Mouse (Mus musculus) forebrain, embryonic 12.5 days (tissue): ENCODE data around the gene Prpf8. TPM values are rescaled to one million over a fixed set of nuclear protein-coding genes. Genes with fewer than 3 reads are reported as not detected.
A peak's percentile ranks its signal among the peaks of the same experiment; 100 is the strongest.
"Not testable (repeated sequence)": the region's sequence is repeated elsewhere in the genome, so short reads cannot be mapped to it uniquely, and the experiment has no call there.

Experiments
- ATAC-seq: fragments of 200-750 bp; cut with Nextera tagmentation; 2 replicates; pipeline ENCODE4 v1.8.0; 2017; ENCODE audit warnings: moderate TSS enrichment; ENCODE audit not compliant: low FRiP score
- H3K27ac ChIP-seq: fragments of 300-500 bp; sonication (generic); 2 replicates; pipeline ENCODE4 v1.5.1; 2016; ENCODE audit warnings: mild to moderate bottlenecking
- H3K27me3 ChIP-seq: fragments of 300-500 bp; sonication (generic); 2 replicates; pipeline ENCODE4 v1.6.1; 2016; ENCODE audit warnings: mild to moderate bottlenecking
- H3K36me3 ChIP-seq: fragments of 300-500 bp; sonication (generic); replicated peaks from 2 replicates; pipeline ENCODE4 v1.6.1; 2016; ENCODE audit warnings: mild to moderate bottlenecking
- H3K4me1 ChIP-seq: fragments of 300-500 bp; sonication (generic); 2 replicates; pipeline ENCODE4 v1.6.1; 2016
- H3K4me2 ChIP-seq: fragments of 300-500 bp; sonication (generic); 2 replicates; pipeline ENCODE4 v1.6.1; 2016; ENCODE audit warnings: mild to moderate bottlenecking, moderate library complexity
- H3K4me3 ChIP-seq: fragments of 300-500 bp; sonication (generic); replicated peaks from 2 replicates; pipeline ENCODE4 v1.5.1; 2016; ENCODE audit warnings: mild to moderate bottlenecking
- H3K9ac ChIP-seq: fragments of 300-500 bp; sonication (generic); 2 replicates; pipeline ENCODE4 v1.6.1; 2016; ENCODE audit warnings: mild to moderate bottlenecking
- H3K9me3 ChIP-seq: fragments of 300-500 bp; sonication (generic); 2 replicates; pipeline ENCODE4 v1.6.1; 2016
- WGBS: fragments of 180-500 bp; shearing (Covaris S2); methylation state at CpG from one replicate; pipeline ENCODE4 v1.1.7; 2016; 5-methylcytosine and 5-hydroxymethylcytosine counted together
- polyA plus RNA-seq: library from polyadenylated mRNA; unstranded; fragments of >200 nt; fragmentation: Nextera tagmentation; extraction: Ambion mirVana; gene quantifications from 2 replicates; pipeline ENCODE4 v1.2.1, GENCODE M21; 2016

The Prpf8 gene
- polyA plus RNA-seq, 1 experiment from 2014 or later: 92.6 TPM

DNA sequence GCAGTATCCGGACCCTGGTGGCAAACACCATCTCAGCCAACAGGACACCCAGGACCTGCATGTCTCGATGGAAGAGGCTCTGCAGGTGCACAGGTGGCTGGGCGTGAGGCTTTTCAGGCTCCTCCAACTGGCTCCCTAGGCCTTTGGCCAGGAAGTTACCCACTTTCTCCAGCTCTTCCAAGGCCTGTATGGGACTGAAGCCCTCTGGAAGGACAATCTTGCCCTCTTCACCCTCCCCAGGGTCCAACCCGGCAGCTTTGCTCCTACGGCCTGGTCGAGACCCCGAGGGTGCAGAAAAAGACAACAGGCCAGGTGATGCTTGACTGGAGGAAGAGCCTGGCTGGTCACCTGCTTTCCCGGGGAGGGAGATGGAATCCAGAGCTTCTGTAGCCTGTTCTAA lies 34.5 kb upstream of the Prpf8 start:
- Histone ChIP-seq H3K9me3 (no peaks in the 10 kb centered on the region), H3K9ac (no peak overlapping the region), H3K4me1 (peaks cover 22% of the 10 kb centered on the region), H3K4me3 (no peak overlapping the region), H3K27ac (no peak overlapping the region), H3K27me3 (peaks cover 4% of the 10 kb centered on the region; the same call in 1 of the 2 replicates), H3K4me2 (no peak overlapping the region), H3K36me3 (peaks cover 18% of the 10 kb centered on the region)
- no peak for ATAC-seq
- 97% methylated on average over 8 of the region's 8 CpGs for WGBS

DNA sequence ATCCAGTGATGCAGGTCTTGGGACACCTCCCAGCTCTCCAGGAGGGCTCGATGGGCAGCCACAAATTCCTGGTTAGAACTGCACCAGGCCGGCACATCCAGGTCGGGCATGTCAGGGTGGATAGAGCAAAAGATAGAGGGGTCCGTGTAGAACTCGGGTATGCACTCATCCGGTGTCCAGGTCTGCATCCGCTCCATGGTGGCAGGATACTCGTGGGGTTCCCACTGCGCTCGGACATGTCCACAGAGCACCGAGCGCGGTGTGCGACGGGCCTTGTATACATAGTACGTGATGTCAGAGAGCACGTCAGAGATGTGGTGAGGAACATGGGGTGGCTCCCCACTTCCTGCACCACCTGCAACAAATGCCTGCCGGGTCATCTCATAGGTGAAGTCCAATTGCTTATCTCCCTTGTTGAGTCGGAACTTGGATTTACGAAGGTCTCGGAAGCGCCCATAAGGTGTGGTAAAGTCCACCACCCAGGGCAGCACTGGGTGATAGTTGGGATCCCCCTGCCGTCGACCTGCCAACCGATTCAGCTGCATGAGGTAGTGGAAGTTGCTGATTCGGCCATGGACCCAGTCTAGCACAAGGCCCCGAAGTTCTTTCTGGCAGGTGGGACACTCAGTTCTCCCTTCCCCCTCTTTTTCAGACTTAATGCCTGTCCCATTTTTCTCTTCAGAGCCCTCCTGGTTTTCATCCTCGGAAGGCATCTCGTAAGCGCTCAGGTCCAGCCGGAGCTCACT lies 33.6 kb upstream of the Prpf8 start:
- Histone ChIP-seq H3K4me1 (peaks cover 22% of the 10 kb centered on the region), H3K9me3 (no peaks in the 10 kb centered on the region), H3K27me3 (peaks cover 4% of the 10 kb centered on the region; the same call in 1 of the 2 replicates), H3K36me3 (peaks cover 10% of the 10 kb centered on the region), H3K9ac (no peak overlapping the region), H3K27ac (no peak overlapping the region), H3K4me2 (no peak overlapping the region), H3K4me3 (no peak overlapping the region)
- ATAC-seq: no peak
- 94% methylated on average over 31 of the region's 31 CpGs for WGBS

DNA sequence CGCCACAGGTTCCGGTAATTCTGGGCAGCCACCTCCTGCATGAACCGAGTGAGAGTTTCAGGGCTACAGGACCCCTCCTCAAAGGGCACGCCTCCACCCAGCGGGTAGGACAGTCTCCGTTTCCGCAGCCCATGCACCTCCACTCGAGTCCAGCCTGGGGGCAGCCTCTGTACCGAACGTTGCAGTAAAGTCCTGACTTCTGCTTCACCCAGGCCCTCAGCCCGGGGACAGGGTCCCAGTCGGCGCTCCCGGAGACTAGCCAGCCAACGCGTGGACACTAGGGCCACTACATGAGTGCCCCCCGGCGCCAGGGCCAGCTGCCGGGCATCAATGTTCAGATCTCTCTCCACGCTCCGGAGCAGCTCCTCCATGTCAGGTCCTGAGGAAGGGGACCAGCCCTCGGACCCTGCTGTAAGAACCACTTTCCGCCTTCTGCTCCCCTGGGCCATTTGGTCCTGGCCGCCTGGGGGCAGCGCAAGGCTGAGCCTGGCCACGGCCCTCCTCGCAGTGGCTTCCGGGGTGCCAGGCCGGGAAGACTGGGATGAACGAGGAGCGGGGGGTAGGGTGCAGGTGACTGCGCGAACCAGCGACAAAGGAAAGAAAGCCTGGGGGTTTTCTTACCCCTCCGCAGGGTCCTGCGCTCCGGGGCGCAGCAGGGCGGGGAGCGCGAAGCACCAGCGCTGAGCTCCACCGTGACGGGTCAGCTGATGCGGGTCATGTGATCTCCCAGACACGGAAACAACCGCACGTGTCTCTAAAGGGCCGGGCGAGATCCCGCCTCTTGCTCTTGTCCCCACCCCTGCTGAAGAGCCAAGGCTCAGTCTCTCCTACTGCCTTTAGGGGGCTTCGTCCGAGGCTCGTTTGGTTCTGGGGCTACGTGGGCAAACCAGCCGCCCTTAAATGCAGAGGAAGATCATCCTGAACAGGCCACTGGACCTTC lies 32.4 kb upstream of the Prpf8 start, which contains the start of gene Wdr81:
Gene Wdr81 (minus strand): TSS at position 727 of the 940 bp plus-strand sequence.
- Histone ChIP-seq H3K9me3 (no peaks in the 10 kb centered on the region), H3K4me1 (peaks cover 22% of the 10 kb centered on the region), H3K36me3 (no peaks in the 10 kb centered on the region; the same call in 1 of the 2 replicates), H3K4me2 (peak within 1 kb of the TSS; percentile 99), H3K27me3 (peaks cover 4% of the 10 kb centered on the region; the same call in 1 of the 2 replicates), H3K4me3 (peak within 1 kb of the TSS; percentile 67), H3K9ac (peak within 1 kb of the TSS; percentile 74), H3K27ac (0 out of 2 replicates have a peak within 1 kb of the TSS, but pooled peaks have one; percentile 36)
- peak; percentile 97 for ATAC-seq
- WGBS: 2% methylated on average over 56 of the region's 56 CpGs

DNA sequence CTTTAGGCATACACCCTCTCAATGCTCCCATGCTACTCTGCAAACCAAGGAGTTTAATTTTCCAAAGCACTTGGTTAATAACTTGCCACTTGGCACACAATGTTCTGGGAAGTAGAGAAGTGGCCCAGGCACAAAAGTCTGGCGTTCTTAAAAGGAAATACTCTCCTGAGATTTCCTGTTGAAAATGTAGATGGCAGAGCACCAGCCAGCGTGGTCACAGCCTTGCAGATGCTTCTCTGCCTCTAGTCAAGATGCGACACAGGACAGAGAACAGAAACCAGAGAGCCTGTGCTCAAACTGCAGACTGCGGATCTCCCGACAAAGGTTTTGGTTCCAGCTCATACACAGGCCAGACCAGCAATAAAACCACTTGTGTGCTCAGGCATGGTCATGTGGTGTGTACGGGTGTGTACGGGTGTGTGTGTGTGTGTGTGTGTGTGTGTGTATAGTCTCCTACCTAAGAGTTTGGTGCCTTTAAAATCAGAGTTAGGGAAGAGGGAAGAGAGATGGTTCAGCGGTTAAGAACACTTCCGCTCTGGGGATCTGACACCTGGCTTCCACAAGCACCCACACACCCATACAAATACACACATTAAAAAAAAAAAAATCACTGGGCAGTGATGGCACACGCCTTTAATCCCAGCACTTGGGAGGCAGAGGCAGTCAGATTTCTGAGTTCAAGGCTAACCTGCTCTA lies 31.4 kb upstream of the Prpf8 start:
- peak overlapping the region; percentile 67 for H3K4me3 ChIP-seq
- no peak for ATAC-seq
- H3K27me3 ChIP-seq: peaks cover 4% of the 10 kb centered on the region; the same call in 1 of the 2 replicates
- peaks cover 31% of the 10 kb centered on the region for H3K4me1 ChIP-seq
- 0 out of 2 replicates have a peak overlapping the region, but pooled peaks have one; percentile 36 for H3K27ac ChIP-seq
- H3K4me2 ChIP-seq: peak overlapping the region; percentile 99
- no peaks in the 10 kb centered on the region for H3K36me3 ChIP-seq
- 81% methylated on average over 10 of the region's 10 CpGs for WGBS
- H3K9me3 ChIP-seq: no peaks in the 10 kb centered on the region
- H3K9ac ChIP-seq: peak overlapping the region; percentile 74

DNA sequence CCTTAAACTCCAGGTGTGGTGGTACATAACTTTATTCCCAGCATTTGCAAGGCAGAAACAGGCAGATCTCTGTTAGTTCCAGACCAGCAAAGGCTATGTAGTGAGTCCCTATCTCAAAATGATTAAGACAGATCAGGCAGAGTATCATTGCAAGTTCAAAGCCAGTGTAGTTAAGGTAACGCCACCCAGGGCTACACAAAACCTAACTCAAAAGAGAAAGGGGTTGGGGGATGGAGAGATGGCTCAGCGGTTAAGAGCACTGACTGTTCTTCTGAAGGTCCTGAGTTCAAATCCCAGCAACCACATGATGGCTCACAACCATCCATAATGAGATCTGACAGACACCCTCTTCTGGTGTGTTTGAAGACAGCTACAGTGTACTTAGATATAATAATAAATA lies 30.6 kb upstream of the Prpf8 start:
- not testable (repeated sequence) for H3K36me3 ChIP-seq, H3K4me3 ChIP-seq, ATAC-seq, H3K27ac ChIP-seq, H3K9ac ChIP-seq, H3K27me3 ChIP-seq, H3K9me3 ChIP-seq, H3K4me2 ChIP-seq
- H3K4me1 ChIP-seq: peaks cover 29% of the 10 kb centered on the region
- 91% methylated on average over 2 of the region's 2 CpGs for WGBS

DNA sequence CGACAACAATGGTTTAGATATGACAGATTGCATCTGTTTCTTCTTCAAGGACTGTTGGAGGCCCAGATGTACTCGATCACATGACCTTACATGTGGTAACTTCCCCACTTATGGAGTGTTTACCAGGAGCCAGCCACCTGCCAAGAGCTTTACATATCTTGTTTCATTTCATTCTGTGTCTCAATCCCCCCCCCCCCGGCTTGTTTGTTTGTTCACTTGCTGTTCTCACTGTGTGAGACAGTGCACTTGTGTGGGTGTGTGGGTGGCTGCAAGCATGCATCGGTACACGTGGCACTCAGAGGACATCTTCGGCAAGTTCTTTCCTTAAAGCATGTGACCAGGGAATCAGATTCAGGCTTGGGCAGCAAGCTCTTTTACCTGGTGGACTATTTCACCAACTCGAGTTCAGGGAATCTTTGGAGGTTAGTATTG lies 30.2 kb upstream of the Prpf8 start:
- H3K9ac ChIP-seq: no peak overlapping the region
- peaks cover 29% of the 10 kb centered on the region for H3K4me1 ChIP-seq
- H3K27ac ChIP-seq: no peak overlapping the region
- H3K9me3 ChIP-seq: no peaks in the 10 kb centered on the region
- no peak overlapping the region for H3K4me2 ChIP-seq
- WGBS: 87% methylated on average over 7 of the region's 7 CpGs
- H3K27me3 ChIP-seq: peaks cover 4% of the 10 kb centered on the region; the same call in 1 of the 2 replicates
- no peaks in the 10 kb centered on the region for H3K36me3 ChIP-seq
- ATAC-seq: no peak
- H3K4me3 ChIP-seq: no peak overlapping the region

DNA sequence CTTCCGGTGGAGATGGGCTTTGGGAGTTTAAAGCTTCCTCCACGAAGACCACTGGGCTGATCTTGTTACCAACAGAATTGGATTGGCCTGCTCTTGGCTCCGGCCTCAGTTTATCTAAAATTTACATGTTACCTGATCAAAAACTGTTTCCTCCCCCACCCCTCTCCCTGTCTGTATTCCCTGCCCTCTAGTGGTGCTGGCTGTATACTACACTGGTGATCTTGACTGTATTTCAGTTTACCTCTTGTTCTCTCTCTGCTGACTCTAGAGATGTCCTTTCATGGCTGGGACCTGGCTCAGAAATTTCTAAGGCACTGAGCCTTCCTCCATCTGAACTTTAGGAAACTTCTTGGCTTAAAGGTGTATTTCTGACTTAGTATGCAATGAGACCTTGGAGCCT lies 28.4 kb upstream of the Prpf8 start:
- no peak for ATAC-seq
- Histone ChIP-seq H3K4me3 (no peak overlapping the region), H3K9me3 (no peaks in the 10 kb centered on the region), H3K27ac (no peak overlapping the region), H3K9ac (no peak overlapping the region), H3K4me2 (no peak overlapping the region), H3K4me1 (peaks cover 45% of the 10 kb centered on the region), H3K27me3 (peaks cover 7% of the 10 kb centered on the region; the same call in 1 of the 2 replicates), H3K36me3 (no peaks in the 10 kb centered on the region)
- WGBS: 21% methylated on average over 3 of the region's 3 CpGs

DNA sequence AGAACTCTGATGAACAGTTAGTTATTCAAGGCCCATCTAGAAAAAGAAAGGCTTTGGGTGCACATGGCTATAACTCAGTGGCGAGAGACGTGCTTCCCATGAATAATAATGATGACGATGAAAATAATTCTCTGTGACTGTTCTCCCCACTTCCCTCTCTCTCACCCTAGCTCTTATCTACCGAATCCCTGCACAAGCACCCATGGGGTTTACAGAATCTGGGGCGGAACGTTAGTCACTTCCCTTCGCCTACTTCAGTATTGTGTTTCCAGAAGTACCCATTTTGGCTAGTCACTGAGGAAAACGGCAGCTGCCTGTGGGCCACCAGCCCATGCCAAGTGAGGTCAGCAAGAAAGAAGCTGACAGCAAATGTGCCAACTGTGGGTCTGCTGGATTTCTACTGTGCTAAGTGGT lies 28.0 kb upstream of the Prpf8 start:
- ATAC-seq: no peak
- Histone ChIP-seq H3K4me1 (peaks cover 41% of the 10 kb centered on the region), H3K27ac (no peak overlapping the region), H3K4me2 (no peak overlapping the region), H3K36me3 (no peaks in the 10 kb centered on the region), H3K9me3 (no peaks in the 10 kb centered on the region), H3K9ac (no peak overlapping the region), H3K27me3 (peaks cover 7% of the 10 kb centered on the region; the same call in 1 of the 2 replicates), H3K4me3 (no peak overlapping the region)
- 82% methylated on average over 8 of the region's 8 CpGs for WGBS

DNA sequence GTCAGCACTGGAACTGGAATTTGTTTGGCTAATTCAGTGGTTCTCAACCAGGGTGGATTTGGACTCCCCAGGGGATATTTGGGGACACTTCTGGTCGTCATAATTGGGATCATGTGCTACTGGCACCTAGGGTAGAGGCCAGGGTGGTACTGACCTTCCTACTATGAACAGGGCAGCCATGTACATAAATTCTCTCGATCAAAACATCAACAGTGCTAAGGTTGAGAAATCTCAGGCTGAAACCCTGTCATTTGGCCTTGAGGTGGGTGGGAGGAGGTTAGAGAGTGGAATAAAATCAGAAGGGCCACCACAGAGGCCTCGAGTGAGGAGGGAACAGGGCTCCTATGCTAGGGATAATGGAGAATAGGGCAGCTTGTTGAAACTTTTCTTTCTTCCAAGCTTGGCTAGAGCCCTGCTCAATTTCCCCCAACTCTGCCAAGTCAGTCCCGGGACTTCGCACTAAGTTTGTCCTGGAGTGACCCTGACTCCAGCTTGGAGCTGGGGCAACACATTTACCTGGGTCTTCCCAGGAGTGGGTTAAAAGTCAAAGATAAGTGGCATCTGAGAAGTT lies 27.4 kb upstream of the Prpf8 start:
- no peak for ATAC-seq
- no peak overlapping the region for H3K27ac ChIP-seq
- H3K4me2 ChIP-seq: 0 out of 2 replicates have a peak overlapping the region, but pooled peaks have one; percentile 97
- no peak overlapping the region for H3K4me3 ChIP-seq
- H3K9me3 ChIP-seq: no peaks in the 10 kb centered on the region
- peaks cover 7% of the 10 kb centered on the region; the same call in 1 of the 2 replicates for H3K27me3 ChIP-seq
- WGBS: 79% methylated on average over 5 of the region's 5 CpGs
- H3K36me3 ChIP-seq: no peaks in the 10 kb centered on the region
- no peak overlapping the region for H3K9ac ChIP-seq
- peaks cover 35% of the 10 kb centered on the region for H3K4me1 ChIP-seq

DNA sequence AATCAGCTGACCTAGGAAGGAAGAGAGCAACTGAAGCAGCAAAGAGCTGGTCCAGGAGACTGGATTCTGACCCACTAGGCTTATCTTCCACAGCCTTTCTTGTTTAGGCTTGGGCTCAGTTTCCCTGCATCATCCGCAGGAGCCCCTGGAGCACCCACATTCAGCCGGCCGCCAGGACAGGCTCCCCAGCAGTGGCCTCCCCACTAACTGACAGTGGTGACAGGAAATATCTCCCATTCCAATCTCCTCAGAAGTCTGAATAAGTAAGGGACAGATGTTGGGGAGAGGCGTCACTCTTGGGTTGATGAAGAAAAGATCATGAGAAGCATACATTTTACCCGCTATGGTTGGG lies 26.9 kb upstream of the Prpf8 start:
- peak overlapping the region; percentile 36; the same call in 1 of the 2 replicates for H3K9ac ChIP-seq
- peaks cover 32% of the 10 kb centered on the region for H3K4me1 ChIP-seq
- H3K27ac ChIP-seq: peak overlapping the region; percentile 94
- no peaks in the 10 kb centered on the region for H3K36me3 ChIP-seq
- H3K27me3 ChIP-seq: peaks cover 7% of the 10 kb centered on the region; the same call in 1 of the 2 replicates
- no peak for ATAC-seq
- H3K4me2 ChIP-seq: peak overlapping the region; percentile 97
- H3K4me3 ChIP-seq: peak overlapping the region; percentile 72
- 29% methylated on average over 5 of the region's 5 CpGs for WGBS
- H3K9me3 ChIP-seq: no peaks in the 10 kb centered on the region

DNA sequence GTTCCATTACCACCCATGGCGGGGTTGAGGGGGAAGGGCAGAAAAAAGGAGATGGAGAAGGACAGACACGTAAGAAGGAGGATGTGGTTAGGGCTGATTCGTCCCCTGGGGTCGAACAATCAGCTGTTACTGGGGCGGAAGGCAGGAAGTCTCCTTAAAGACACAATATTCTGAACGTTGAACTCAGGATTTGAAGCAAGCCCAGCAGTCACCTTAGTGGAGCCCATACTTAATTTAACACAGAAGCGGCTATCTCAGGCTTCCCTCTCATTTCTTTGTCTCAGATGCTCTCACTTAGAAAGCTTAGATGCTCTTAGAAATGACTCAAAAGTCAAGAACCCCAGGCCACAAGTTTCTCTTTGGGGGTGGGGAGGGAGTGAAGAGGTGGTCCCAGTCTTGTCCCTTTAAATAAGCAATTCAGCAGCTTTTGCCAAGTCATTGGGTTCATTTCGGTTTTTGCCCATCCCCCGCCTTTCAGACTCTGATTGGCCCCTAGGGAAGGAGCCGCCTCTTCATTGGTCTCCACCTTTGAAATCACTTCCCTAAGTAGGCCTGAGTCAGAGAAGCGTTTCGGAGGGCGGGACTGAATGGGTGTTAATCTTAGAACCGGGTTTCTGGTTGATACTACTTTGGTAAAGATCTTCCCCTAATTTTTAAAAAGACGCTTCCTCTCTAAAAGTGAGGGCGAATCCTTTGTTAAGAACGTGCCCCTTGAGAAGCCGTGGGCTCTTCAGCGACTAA lies 26.3 kb upstream of the Prpf8 start:
- peak overlapping the region; percentile 48 for H3K9ac ChIP-seq
- peak; percentile 37; the same call in 1 of the 2 replicates for ATAC-seq
- peaks cover 2% of the 10 kb centered on the region; the same call in 1 of the 2 replicates for H3K36me3 ChIP-seq
- H3K27me3 ChIP-seq: peaks cover 7% of the 10 kb centered on the region; the same call in 1 of the 2 replicates
- H3K27ac ChIP-seq: peak overlapping the region; percentile 94
- H3K4me1 ChIP-seq: peaks cover 27% of the 10 kb centered on the region
- 2% methylated on average over 19 of the region's 19 CpGs for WGBS
- H3K4me3 ChIP-seq: peak overlapping the region; percentile 72
- H3K4me2 ChIP-seq: peak overlapping the region; percentile 97
- H3K9me3 ChIP-seq: no peaks in the 10 kb centered on the region
